Mouse (Mus musculus) neural tube, embryonic 14.5 days (tissue): ENCODE measurements around the gene Gmnc. TPM values are rescaled to one million over a fixed set of nuclear protein-coding genes. Genes with fewer than 3 reads are reported as not detected.
A peak's percentile ranks its signal among the peaks of the same experiment; 100 is the strongest.

Experiments used
- ATAC-seq: fragments of 200-750 bp; cut with Nextera tagmentation; 2 replicates; pipeline ENCODE4 v1.8.0; 2017; ENCODE audit warnings: low read depth, mild to moderate bottlenecking, moderate TSS enrichment, moderate library complexity
- H3K27ac ChIP-seq: fragments of 300-500 bp; sonication (generic); 2 replicates; pipeline ENCODE4 v1.5.1; 2014; ENCODE audit warnings: low read depth, mild to moderate bottlenecking, control low read depth, low read length, moderate library complexity, mixed read lengths
- H3K27me3 ChIP-seq: fragments of 300-500 bp; sonication (generic); 2 replicates; pipeline ENCODE4 v1.6.1; 2014; ENCODE audit warnings: low read length; ENCODE audit not compliant: control insufficient read depth, insufficient read depth
- H3K36me3 ChIP-seq: fragments of 300-500 bp; sonication (generic); 2 replicates; pipeline ENCODE4 v1.6.1; 2014; ENCODE audit warnings: low read length, mixed read lengths; ENCODE audit not compliant: control insufficient read depth, insufficient read depth
- H3K4me1 ChIP-seq: fragments of 300-500 bp; sonication (generic); 2 replicates; pipeline ENCODE4 v1.6.1; 2014; ENCODE audit warnings: low read length; ENCODE audit not compliant: control insufficient read depth, insufficient read depth
- H3K4me2 ChIP-seq: fragments of 300-500 bp; sonication (generic); 2 replicates; pipeline ENCODE4 v1.6.1; 2014; ENCODE audit warnings: mild to moderate bottlenecking, low read depth, low read length, control low read depth
- H3K4me3 ChIP-seq: fragments of 300-500 bp; sonication (generic); 2 replicates; pipeline ENCODE4 v1.5.1; 2014; ENCODE audit warnings: low read depth, low read length, control low read depth, mixed read lengths
- H3K9ac ChIP-seq: fragments of 300-500 bp; sonication (generic); replicated peaks from 2 replicates; pipeline ENCODE4 v1.6.1; 2014; ENCODE audit warnings: low read depth, mild to moderate bottlenecking, control low read depth, low read length, mixed read lengths
- H3K9me3 ChIP-seq: fragments of 300-500 bp; sonication (generic); 2 replicates; pipeline ENCODE4 v1.6.1; 2016; ENCODE audit warnings: low read length; ENCODE audit not compliant: control insufficient read depth
- WGBS: fragments of 180-500 bp; shearing (Covaris S2); extraction: QIAGEN DNeasy Blood & Tissue Kit; methylation state at CpG from one replicate; pipeline ENCODE4 v1.1.7; 2014; 5-methylcytosine and 5-hydroxymethylcytosine counted together
- polyA plus RNA-seq: library from polyadenylated mRNA; unstranded; fragments of >200 nt; fragmentation: Nextera tagmentation; extraction: Ambion mirVana; gene quantifications from 2 replicates; pipeline ENCODE4 v1.2.1, GENCODE M21; 2014

Gmnc gene
- 0.50 and 2.0 TPM in 2 replicates for polyA plus RNA-seq

DNA sequence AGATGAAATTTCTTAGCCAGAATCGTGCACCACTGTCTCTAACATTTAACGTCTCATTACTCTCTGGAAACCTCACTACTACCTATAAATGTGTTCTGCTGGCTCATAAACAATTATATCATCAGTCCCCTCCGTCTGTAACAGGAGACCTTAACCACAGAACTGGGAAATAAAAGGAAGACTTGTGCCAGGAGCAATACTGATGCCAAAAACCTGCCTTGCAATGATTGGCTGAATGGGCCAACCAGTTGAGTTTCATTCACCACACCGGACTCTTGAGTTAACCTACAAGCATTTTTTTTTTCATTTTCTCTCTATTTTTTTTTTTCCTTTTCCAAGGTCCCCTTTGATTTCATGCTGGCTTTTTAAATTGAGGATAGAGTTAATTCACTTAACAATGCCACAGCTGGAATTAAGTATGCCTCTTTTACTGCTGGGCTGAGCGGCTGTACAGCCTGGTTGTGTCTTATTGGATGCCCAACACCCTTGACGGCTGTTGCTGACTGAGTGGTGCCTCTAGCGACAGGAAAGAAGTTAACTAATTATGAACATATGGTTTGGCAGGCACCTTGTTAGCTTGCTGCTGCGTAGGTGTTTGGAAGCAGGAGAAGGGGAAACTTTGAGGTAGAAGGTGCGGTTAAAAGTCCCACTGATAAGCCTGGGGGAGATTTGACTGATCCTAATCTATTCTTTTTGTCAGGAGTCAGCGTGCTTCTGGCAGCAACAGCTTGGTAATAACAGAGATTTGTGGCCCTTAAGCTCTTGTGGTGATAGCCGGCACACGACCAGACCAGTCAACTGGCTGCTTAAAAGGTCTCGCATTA, at the start of gene Gmnc:
Gene Gmnc (minus strand): TSS at position 176 of the 824 bp plus-strand sequence.
- H3K9ac ChIP-seq, result no peak within 1 kb of the TSS
- no peak within 1 kb of the TSS for H3K4me2 ChIP-seq
- H3K27me3 ChIP-seq, result no peaks in the 10 kb centered on the region
- H3K36me3 ChIP-seq, result no peaks in the 10 kb centered on the region
- no peak within 1 kb of the TSS for H3K4me3 ChIP-seq
- H3K9me3 ChIP-seq, result no peaks in the 10 kb centered on the region
- H3K27ac ChIP-seq, result no peak within 1 kb of the TSS
- ATAC-seq, result peak; percentile 80; the same call in 1 of the 2 replicates
- no peaks in the 10 kb centered on the region for H3K4me1 ChIP-seq
- 38% methylated on average over 13 of the region's 13 CpGs for WGBS

DNA sequence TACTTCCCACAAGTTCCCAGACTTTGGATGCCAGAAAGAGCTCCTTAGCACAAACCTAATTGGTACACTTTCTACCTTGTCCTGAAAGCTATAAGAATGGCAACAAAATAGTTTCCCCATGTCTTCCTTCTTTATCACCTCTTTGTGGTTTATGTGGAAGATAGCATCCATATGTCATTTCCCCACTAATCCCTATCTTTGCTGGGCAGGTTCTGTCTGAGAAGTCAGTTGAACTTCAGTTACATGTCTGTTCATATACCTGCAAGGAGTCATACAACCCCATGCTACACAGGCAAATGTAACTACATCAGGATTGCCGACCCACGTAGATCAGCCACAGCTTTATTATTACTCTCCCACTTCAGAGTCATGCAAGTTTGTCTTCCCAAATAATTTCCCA, 35.8 kb upstream of the Gmnc start:
- no peak for ATAC-seq
- no peaks in the 10 kb centered on the region for H3K9me3 ChIP-seq
- no peak overlapping the region for H3K4me2 ChIP-seq
- no peaks in the 10 kb centered on the region for H3K36me3 ChIP-seq
- H3K9ac ChIP-seq, result no peak overlapping the region
- H3K27me3 ChIP-seq, result no peaks in the 10 kb centered on the region
- no peaks in the 10 kb centered on the region for H3K4me1 ChIP-seq
- no peak overlapping the region for H3K4me3 ChIP-seq
- WGBS, result 95% methylated on average over 2 of the region's 2 CpGs
- H3K27ac ChIP-seq, result no peak overlapping the region

DNA sequence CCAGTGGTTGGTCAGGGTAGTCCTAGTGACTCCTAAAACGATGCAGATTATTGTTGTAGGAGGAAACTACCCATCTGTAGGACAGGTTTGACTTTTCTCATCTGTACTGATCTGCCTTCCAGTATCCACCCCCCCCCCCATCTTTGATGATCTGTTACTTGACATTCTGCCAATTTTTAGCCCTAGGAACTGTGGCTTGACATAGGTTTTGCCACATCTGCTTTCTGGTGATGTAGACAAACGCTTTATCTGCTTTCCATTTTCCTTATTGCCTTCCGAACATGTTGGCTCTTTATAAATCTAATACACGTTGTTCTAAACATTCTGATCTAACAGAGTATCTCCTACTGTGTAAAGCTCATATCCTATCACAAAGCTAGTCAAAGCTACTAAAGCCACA, 34.8 kb upstream of the Gmnc start:
- Histone ChIP-seq H3K9ac (no peak overlapping the region), H3K27me3 (no peaks in the 10 kb centered on the region), H3K9me3 (no peaks in the 10 kb centered on the region), H3K4me2 (no peak overlapping the region), H3K4me3 (no peak overlapping the region), H3K27ac (no peak overlapping the region), H3K4me1 (no peaks in the 10 kb centered on the region), H3K36me3 (no peaks in the 10 kb centered on the region)
- no peak for ATAC-seq
- 89% methylated on average over 4 of the region's 4 CpGs for WGBS

DNA sequence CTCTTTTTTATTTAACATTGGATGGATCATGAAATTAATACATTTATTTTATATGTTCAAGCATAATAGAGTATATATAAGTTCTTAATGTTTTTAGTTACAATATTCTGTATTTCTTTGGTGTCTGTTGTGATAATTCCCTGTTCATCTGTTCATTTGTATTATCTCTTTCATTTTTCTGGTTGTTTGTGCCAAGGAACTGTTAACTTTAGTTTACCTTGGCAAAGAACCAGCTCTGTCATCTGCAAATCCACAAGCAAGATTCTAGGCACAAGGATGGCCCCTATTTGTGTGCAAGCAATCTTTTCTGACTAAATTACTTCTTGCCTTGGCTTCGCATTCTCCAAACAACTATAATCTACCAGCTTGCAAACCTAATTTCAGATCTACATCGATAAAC, 31.3 kb upstream of the Gmnc start:
- Histone ChIP-seq H3K36me3 (no peaks in the 10 kb centered on the region), H3K4me1 (no peaks in the 10 kb centered on the region), H3K27me3 (no peaks in the 10 kb centered on the region), H3K9me3 (no peaks in the 10 kb centered on the region), H3K4me3 (no peak overlapping the region), H3K4me2 (no peak overlapping the region), H3K27ac (no peak overlapping the region), H3K9ac (no peak overlapping the region)
- 99% methylated on average over 2 of the region's 2 CpGs for WGBS
- ATAC-seq, result no peak

DNA sequence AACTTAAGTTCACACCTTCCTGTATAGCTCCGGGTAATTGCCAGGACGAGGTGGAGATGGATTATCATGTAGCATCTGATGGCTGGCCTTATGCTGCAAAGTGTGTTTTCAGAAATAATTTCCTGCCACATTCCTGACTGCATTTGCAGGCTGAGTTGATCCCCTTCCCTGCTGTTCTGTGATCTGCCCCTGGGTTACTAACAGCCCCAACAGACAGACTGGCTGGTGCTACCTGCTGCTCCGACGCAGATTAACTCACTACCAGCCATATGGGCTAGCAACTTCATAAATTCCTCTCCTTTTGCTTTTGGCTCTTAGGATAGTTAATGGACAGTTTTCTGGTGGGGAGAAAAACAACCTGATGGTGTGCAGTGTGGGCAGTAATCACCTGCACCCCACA, 25.9 kb upstream of the Gmnc start:
- WGBS, result 42% methylated on average over 4 of the region's 4 CpGs
- no peak for ATAC-seq
- H3K4me1 ChIP-seq, result no peaks in the 10 kb centered on the region

DNA sequence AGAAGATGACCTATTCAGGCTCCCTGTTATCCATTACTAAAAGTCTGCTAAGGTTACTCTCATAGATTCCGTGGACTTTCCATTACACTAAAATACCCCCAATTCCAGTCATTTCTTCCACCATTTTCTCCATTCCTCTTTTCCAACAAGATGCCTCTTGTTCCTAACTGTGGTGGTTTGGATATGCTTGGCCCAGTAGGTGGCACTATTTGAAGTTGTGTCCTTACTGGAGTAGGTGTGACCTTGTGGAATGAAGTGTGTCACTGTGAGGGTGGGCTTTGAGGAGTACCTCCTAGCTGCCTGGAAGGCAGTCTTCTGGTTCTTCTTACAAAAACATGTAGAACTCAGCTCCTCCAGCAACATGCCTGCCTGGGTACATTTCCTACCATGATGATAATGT, 11.3 kb upstream of the Gmnc start:
- Histone ChIP-seq H3K4me1 (0 out of 2 replicates have a peak, but pooled peaks cover 2% of the 10 kb centered on the region), H3K27ac (no peak overlapping the region), H3K27me3 (no peaks in the 10 kb centered on the region), H3K9ac (no peak overlapping the region), H3K36me3 (no peaks in the 10 kb centered on the region), H3K4me3 (no peak overlapping the region), H3K9me3 (no peaks in the 10 kb centered on the region), H3K4me2 (no peak overlapping the region)
- WGBS, result 86% methylated on average over 1 of the region's 1 CpGs
- ATAC-seq, result no peak

More for the DNA sequence above, 25.9 kb upstream of the Gmnc start:
- H3K36me3 ChIP-seq, result no peaks in the 10 kb centered on the region
- no peak overlapping the region for H3K4me3 ChIP-seq
- no peak overlapping the region for H3K27ac ChIP-seq
- H3K9me3 ChIP-seq, result no peaks in the 10 kb centered on the region
- no peak overlapping the region for H3K9ac ChIP-seq
- H3K27me3 ChIP-seq, result no peaks in the 10 kb centered on the region
- no peak overlapping the region for H3K4me2 ChIP-seq

DNA sequence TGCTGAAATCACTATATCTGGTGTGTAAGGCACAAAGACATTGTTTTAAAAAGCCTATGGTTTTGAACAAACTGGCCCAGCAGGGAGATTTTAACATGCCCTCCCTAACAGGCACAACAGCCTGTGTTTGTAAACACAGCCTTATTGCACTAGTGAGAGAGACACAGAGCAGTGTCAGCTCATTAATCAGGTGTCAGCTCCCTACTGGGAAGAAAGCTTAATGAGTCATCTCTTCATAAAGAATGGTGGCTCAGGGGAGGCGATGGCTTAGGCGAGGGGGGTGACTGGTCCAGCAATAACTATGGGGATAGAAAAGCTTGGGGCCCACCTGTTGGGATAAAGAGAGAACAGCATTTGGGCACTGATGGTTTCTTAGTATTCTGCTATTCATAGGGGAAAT, 8.1 kb upstream of the Gmnc start:
- no peaks in the 10 kb centered on the region for H3K9me3 ChIP-seq
- no peak overlapping the region for H3K9ac ChIP-seq
- H3K27me3 ChIP-seq, result no peaks in the 10 kb centered on the region
- H3K4me3 ChIP-seq, result no peak overlapping the region
- no peaks in the 10 kb centered on the region for H3K36me3 ChIP-seq
- 4% methylated on average over 2 of the region's 2 CpGs for WGBS
- H3K4me1 ChIP-seq, result 0 out of 2 replicates have a peak, but pooled peaks cover 2% of the 10 kb centered on the region
- ATAC-seq, result peak; percentile 95
- H3K27ac ChIP-seq, result no peak overlapping the region
- H3K4me2 ChIP-seq, result no peak overlapping the region

DNA sequence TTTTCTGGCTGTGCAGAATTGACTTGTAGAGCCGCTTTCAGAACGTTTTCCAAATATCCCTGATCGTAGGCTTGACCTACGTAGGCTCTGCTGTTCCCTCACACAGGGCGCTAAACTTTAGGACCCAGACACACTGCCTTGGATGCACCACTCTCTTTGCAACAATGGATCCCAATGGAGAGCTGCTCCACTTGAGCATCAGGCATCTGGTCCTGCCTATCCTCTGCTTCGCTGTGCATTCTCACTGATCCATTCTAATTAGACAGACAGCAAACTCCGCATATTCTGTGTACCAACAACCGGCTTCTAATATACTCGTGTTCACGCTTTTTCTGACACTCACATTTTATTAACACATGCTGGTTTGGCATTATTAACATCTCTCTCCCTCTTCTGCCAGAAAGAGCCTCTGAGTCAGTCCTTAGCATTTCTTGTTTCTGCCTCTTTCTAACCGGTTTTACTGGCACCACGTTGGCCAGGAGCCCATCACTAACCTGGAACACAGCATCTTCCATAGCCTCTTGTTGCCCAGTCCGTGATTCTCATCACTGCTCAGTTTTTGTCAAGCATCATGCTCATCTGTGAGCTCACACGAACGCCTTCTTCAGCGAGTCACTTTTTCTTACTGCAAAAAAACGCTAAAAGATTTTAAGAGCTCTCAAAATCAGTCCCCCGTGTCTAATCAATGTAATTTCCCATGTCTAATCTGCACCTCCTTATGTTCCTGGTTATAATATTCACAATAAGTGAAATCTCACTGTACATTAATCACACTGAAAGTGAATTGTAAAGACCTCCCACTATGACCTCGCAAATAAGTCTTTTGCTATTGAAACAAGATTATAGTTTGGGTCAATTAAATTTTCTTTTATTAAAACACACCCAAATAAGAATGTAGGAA, 1.8 kb downstream of the Gmnc start:
- WGBS, result 59% methylated on average over 19 of the region's 19 CpGs
- ATAC-seq, result peak; percentile 52; the same call in 1 of the 2 replicates
- Histone ChIP-seq H3K4me3 (no peak overlapping the region), H3K36me3 (no peaks in the 10 kb centered on the region), H3K9me3 (no peaks in the 10 kb centered on the region), H3K4me2 (peak overlapping the region; percentile 0; the same call in 1 of the 2 replicates), H3K4me1 (no peaks in the 10 kb centered on the region), H3K9ac (no peak overlapping the region), H3K27ac (no peak overlapping the region), H3K27me3 (no peaks in the 10 kb centered on the region)

DNA sequence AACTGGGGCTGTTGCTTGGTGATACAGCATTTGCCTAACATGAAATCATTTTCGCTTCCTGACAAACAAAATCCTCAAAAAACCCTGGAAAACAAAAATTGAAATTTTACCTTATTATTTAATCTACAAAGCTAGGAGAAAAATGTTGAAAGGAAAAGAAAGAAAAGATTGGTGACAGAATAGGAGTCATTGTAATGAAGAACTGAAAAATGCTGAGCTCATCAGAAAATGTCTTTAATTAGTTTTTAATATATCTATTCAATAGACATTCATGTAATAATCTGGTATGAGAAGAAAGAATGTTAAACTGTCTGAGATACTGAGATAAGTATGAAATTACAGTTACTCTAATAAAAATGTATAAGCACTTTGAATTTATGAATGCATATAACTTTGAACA, 3.3 kb downstream of the Gmnc start:
- Histone ChIP-seq H3K4me1 (no peaks in the 10 kb centered on the region), H3K9me3 (no peaks in the 10 kb centered on the region), H3K9ac (no peak overlapping the region), H3K36me3 (no peaks in the 10 kb centered on the region), H3K4me2 (no peak overlapping the region), H3K4me3 (no peak overlapping the region), H3K27ac (no peak overlapping the region), H3K27me3 (no peaks in the 10 kb centered on the region)
- 91% methylated on average over 1 of the region's 1 CpGs for WGBS
- ATAC-seq, result no peak
